Mouse (Mus musculus) cerebellum, adult (tissue): Measurements from ENCODE around the gene Lmbrd1.
"Not testable (repeated sequence)": the region's sequence is repeated elsewhere in the genome, so short reads cannot be mapped to it uniquely, and the experiment has no call there.

ENCODE experiments used
- ATAC-seq: cut with Nextera tagmentation; 2 replicates; pipeline ENCODE4 v1.9.2; 2017; ENCODE audit warnings: mild to moderate bottlenecking, moderate library complexity, mixed read lengths; ENCODE audit not compliant: insufficient number of reproducible peaks, low FRiP score, low TSS enrichment

Lmbrd1 gene

GRCm38 (mm10) chr1:24678205-24678917, at the start of gene Lmbrd1:
TSS of gene Lmbrd1 (plus strand) at chr1:24678630.
- ATAC-seq = peak; percentile 90

DNA sequence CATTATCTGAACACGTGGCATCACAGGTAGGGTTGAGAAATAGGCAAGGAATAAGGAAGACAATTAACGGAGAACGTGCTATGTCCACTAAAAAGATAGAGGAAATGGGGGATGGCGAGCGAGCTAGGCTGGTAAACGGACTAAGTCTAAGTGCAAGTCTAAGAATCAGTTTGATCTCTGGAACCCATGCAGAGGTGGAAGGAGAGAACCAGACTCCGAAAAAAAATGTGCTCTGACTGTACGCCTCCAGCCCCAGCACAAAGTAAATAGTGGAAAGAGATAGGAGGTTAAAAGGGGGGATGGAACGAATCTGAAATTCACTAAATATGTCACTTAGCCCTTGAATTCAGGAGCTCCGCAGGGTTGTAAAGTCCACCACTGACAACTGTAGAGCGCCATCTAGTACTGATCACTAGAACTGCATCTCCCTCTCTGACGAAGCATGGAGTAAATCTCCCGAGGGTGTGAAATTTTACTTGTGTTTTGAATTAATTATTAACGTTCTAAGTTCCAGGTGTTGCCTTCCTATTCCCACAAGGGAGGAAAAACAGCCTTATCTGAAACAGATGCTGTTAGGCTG, 44.8 kb upstream of the Lmbrd1 start:
- ATAC-seq = peak; percentile 80

GRCm38 (mm10) chr1:24650100-24650499, 28.3 kb upstream of the Lmbrd1 start:
- ATAC-seq = no peak

DNA sequence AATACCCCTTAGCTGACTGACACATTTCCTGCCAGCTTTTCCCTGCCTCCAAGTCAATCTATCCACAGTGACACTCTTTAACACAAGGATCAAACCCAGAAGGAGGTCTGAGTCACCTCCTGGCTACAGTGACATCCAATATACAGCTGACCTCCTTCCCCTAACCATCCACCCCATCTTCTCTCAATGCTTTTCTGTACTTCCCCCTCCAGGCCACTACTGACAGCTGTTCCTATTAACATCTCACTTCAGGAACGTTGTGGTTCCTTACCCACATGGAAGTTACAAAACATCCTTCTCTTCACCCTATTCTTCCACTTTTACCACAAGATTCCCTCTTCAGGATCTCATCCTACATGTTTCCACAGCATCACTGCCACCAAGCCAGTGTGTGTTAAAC, 18.5 kb upstream of the Lmbrd1 start:
- no peak for ATAC-seq

GRCm38 (mm10) chr1:24660662-24661061, 17.8 kb upstream of the Lmbrd1 start:
- not testable (repeated sequence) for ATAC-seq

- peak; percentile 97 for ATAC-seq
These were observed 16.9 kb upstream of the Lmbrd1 start for GRCm38 (mm10) chr1:24661551-24661950.

- ATAC-seq = no peak
These were observed 14.3 kb upstream of the Lmbrd1 start for GRCm38 (mm10) chr1:24664158-24664557.

GRCm38 (mm10) chr1:24673231-24673630, 5.2 kb upstream of the Lmbrd1 start:
- ATAC-seq = no peak

DNA sequence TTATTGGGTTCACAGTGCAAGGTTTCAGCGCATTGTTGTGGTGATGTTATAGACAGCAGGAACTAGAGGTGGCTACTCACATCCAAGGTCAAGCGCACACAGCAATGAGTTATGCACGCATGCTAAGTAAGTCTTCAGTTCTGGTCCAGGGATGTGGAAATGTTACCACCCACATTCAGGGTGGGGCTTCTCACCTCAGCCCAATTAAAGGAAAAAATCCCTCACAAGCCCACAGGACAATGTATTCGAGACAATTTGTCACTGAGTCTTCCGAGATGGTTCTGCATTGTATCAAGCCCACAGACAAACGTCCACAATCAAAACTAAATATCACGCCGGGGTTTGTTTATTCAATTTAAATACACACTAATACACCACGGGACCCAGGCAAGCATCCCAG, 724 bp upstream of the Lmbrd1 start:
- ATAC-seq = peak; percentile 54

DNA sequence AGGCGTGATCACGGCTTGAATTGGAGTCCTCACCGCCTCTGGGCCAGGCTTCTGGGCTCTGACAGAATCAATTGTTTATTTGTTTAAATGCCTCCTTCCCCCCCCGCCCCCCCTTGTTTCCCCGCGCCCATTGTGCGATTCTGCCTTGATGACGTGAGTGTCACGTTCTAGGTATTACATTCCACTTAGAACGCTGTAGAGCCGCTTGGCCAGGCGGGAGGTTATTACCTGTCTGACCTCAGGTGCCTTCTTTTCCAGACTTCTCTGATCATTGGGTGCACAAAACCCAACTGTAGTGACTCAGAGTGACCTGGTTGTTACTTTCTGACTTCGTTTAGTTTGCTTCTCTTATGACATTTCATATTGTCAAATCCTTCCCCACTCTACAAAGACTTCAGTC, 641 bp downstream of the Lmbrd1 start:
- ATAC-seq = no peak

- ATAC-seq = no peak
These were observed 2.6 kb downstream of the Lmbrd1 start for GRCm38 (mm10) chr1:24680991-24681390.

- no peak for ATAC-seq
These were observed 3.5 kb downstream of the Lmbrd1 start for GRCm38 (mm10) chr1:24681946-24682345.

DNA sequence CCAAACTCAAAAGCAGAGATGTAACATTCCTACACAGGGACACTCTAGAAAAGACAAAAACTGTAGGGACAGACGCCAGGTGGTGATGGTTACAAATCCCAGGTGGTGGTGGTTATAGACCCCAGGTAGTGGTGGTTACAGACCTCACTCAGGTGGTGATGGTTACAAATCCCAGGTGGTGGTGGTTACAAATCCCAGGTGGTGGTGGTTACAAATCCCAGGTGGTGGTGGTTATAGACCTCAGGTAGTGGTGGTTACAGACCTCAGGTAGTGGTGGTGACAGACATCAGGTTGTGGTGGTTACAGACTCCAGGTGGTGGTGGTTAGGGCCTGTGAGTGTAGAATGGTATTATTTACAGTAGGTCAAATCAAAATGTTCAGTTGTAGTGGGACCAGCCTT, 5.5 kb downstream of the Lmbrd1 start:
- ATAC-seq = peak; percentile 99

DNA sequence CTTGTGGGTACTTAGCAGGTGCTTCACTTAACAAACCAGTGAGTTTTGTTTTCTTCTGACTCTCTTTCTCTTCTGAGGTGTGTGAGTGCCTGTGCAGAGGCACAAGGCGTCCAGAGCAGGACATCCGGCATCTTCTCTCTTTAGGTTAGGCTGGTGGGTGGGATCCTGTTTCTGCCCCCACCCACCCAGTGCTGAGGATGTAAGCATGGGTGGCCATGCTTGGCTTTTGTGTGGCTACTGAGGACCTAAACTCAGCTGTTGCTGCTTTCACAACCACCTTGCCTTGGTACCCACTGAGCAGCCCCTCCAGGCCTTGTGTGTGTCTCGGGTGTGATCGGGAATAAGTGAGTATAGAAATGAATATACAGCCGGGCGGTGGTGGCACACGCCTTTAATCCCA, 7.2 kb downstream of the Lmbrd1 start:
- ATAC-seq = no peak

- no peak for ATAC-seq
These were observed 8.0 kb downstream of the Lmbrd1 start for GRCm38 (mm10) chr1:24686235-24687021.

DNA sequence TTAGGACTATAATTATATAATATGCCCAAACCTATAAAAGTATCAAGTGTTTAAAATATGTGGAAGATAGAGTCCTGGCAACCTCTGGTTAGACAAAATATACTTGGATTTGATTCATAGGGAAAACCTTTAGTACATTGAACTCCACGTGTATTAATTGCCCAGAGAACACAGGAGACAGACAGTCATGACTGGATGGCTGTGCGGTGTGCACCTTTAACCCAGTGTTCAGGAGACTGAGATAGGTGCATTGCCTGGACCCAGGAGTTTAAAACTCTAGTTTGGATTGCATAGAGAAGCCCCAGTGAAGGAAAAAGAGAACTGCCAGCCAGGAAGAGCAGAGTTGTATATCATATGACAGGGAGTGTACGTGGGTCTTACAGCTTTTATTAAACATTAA, 19.2 kb downstream of the Lmbrd1 start:
- ATAC-seq = no peak

- no peak for ATAC-seq
These were observed 19.9 kb downstream of the Lmbrd1 start for GRCm38 (mm10) chr1:24698146-24698880.

GRCm38 (mm10) chr1:24699320-24699719, 20.9 kb downstream of the Lmbrd1 start:
- ATAC-seq = no peak

- ATAC-seq = no peak
These were observed 21.8 kb downstream of the Lmbrd1 start for GRCm38 (mm10) chr1:24700241-24700640.

GRCm38 (mm10) chr1:24703821-24704220, 25.4 kb downstream of the Lmbrd1 start:
- ATAC-seq = no peak

DNA sequence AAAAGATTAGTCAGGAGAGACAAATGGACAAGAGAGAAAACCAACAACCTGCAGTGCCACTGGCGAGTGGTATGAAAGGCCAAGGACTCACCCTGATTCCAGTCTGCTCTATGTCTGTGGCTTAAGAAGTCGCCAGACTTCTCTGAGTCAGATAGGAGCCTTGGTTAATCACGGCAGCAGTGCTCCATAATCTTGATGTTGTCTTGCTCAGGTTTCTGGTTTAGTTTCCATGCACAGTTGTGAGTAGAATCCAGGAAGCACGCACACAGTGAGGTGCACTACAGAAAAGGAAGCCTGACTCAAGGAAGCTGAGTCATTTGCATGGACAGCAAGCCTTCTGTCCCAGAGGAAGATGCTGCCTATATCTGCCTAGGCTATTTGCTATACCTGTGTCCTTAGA, 37.9 kb downstream of the Lmbrd1 start:
- no peak for ATAC-seq
